Mouse (Mus musculus): ENCODE results near the gene Myadml2. TPM values are rescaled to one million over a fixed set of nuclear protein-coding genes. Genes with fewer than 3 reads are reported as not detected.
A peak's percentile ranks its signal among the peaks of the same experiment; 100 is the strongest.

Myadml2 gene
- 4.6 TPM for polyA plus RNA-seq (2012; fragmentation: generic; extraction: Trizol)

GRCm38 (mm10) chr11:120648001-120648476, at the start of gene Myadml2:
Gene Myadml2 (minus strand): TSS chr11:120648158.
- Histone ChIP-seq H3K36me3 (ENCODE audit: control insufficient read depth, insufficient read depth) (no peaks in the 10 kb centered on the region), H3K79me2 (ENCODE audit: control insufficient read depth, insufficient read depth) (no peaks in the 10 kb centered on the region), H3ac (ENCODE audit: control insufficient read depth, insufficient read length) (no peak within 1 kb of the TSS), H3K4me3 (peak within 1 kb of the TSS; percentile 7), H3K4me2 (ENCODE audit: low read depth) (peak within 1 kb of the TSS; percentile 71), H3K27me3 (ENCODE audit: control insufficient read depth, insufficient read depth, insufficient read length) (no peaks in the 10 kb centered on the region)
- TF ChIP-seq REST (IDR thresholded peaks at IDR 0.05; ENCODE audit: insufficient read depth, insufficient read length): no peak
- peak; percentile 16 to 91 (median 79) for TF ChIP-seq MYOD1 (IDR thresholded peaks at IDR 0.05; ENCODE audit: control insufficient read depth in 1 of 3, insufficient read length in 2 of 3, low read depth in 2 of 3)
- no peak for TF ChIP-seq USF1 (IDR thresholded peaks at IDR 0.05; ENCODE audit: low read depth)
- no peak for TF ChIP-seq POLR2AphosphoS2 (IDR thresholded peaks at IDR 0.05; ENCODE audit: insufficient read length, low read depth)
- no peak for TF ChIP-seq E2F4 (IDR thresholded peaks at IDR 0.05; ENCODE audit: insufficient read depth)
- TF ChIP-seq TCF3 (IDR thresholded peaks at IDR 0.05; ENCODE audit: insufficient read length, low read depth): no peak
- TF ChIP-seq MAX (IDR thresholded peaks at IDR 0.05; ENCODE audit: low read depth): no peak
- no peak for TF ChIP-seq POLR2A (IDR thresholded peaks at IDR 0.05; ENCODE audit: insufficient read length, low read depth)
- TF ChIP-seq CEBPB (IDR thresholded peaks at IDR 0.05; ENCODE audit: insufficient read depth, poor library complexity, severe bottlenecking): no peak
- TF ChIP-seq TCF12 (IDR thresholded peaks at IDR 0.05; ENCODE audit: insufficient read depth, poor library complexity, severe bottlenecking): no peak
- TF ChIP-seq MYOG (IDR thresholded peaks at IDR 0.05; ENCODE audit: control insufficient read depth in 1 of 3, insufficient read depth in 1 of 3, insufficient read length in 2 of 3, low read depth in 2 of 3): peak in 1 of 3 experiments; percentile 63
- no peak for TF ChIP-seq SRF (IDR thresholded peaks at IDR 0.05; ENCODE audit: control insufficient read depth, insufficient read length, low read depth)

GRCm38 (mm10) chr11:120697741-120698140, 49.8 kb upstream of the Myadml2 start:
- H3K36me3 ChIP-seq (ENCODE audit: control insufficient read depth, insufficient read depth): peaks cover 8% of the 10 kb centered on the region
- peak overlapping the region; percentile 67 for H3K4me2 ChIP-seq (ENCODE audit: low read depth)
- H3K27me3 ChIP-seq (ENCODE audit: control insufficient read depth, insufficient read depth, insufficient read length): no peaks in the 10 kb centered on the region
- no peak overlapping the region for H3ac ChIP-seq (ENCODE audit: control insufficient read depth, insufficient read length)
- no peak overlapping the region for H3K4me3 ChIP-seq
- H3K79me2 ChIP-seq (ENCODE audit: control insufficient read depth, insufficient read depth): peaks cover 3% of the 10 kb centered on the region
- TF ChIP-seq USF1 (IDR thresholded peaks at IDR 0.05; ENCODE audit: low read depth) (peak; percentile 32), MYOD1 (IDR thresholded peaks at IDR 0.05; ENCODE audit: control insufficient read depth in 1 of 3, insufficient read length in 2 of 3, low read depth in 2 of 3) (peak in 2 of 3 experiments; percentile 24 to 80), MAX (IDR thresholded peaks at IDR 0.05; ENCODE audit: low read depth) (peak; percentile 64), POLR2A (IDR thresholded peaks at IDR 0.05; ENCODE audit: insufficient read length, low read depth) (peak; percentile 33), E2F4 (IDR thresholded peaks at IDR 0.05; ENCODE audit: insufficient read depth) (no peak), REST (IDR thresholded peaks at IDR 0.05; ENCODE audit: insufficient read depth, insufficient read length) (no peak), MYOG (IDR thresholded peaks at IDR 0.05; ENCODE audit: control insufficient read depth in 1 of 3, insufficient read depth in 1 of 3, insufficient read length in 2 of 3, low read depth in 2 of 3) (peak in 2 of 3 experiments; percentile 15 to 85)

- H3K27me3 ChIP-seq (ENCODE audit: control insufficient read depth, insufficient read depth, insufficient read length): no peaks in the 10 kb centered on the region
- no peak overlapping the region for H3ac ChIP-seq (ENCODE audit: control insufficient read depth, insufficient read length)
- H3K4me3 ChIP-seq: no peak overlapping the region
- no peak overlapping the region for H3K4me2 ChIP-seq (ENCODE audit: low read depth)
- H3K36me3 ChIP-seq (ENCODE audit: control insufficient read depth, insufficient read depth): peaks cover 12% of the 10 kb centered on the region
- peaks cover 3% of the 10 kb centered on the region for H3K79me2 ChIP-seq (ENCODE audit: control insufficient read depth, insufficient read depth)
- no peak for TF ChIP-seq MYOG (IDR thresholded peaks at IDR 0.05; ENCODE audit: control insufficient read depth in 1 of 3, insufficient read depth in 1 of 3, insufficient read length in 2 of 3, low read depth in 2 of 3)
- no peak for TF ChIP-seq SRF (IDR thresholded peaks at IDR 0.05; ENCODE audit: control insufficient read depth, insufficient read length, low read depth)
- no peak for TF ChIP-seq REST (IDR thresholded peaks at IDR 0.05; ENCODE audit: insufficient read depth, insufficient read length)
- no peak for TF ChIP-seq POLR2AphosphoS2 (IDR thresholded peaks at IDR 0.05; ENCODE audit: insufficient read length, low read depth)
- TF ChIP-seq POLR2A (IDR thresholded peaks at IDR 0.05; ENCODE audit: insufficient read length, low read depth): no peak
- TF ChIP-seq TCF12 (IDR thresholded peaks at IDR 0.05; ENCODE audit: insufficient read depth, poor library complexity, severe bottlenecking): no peak
- no peak for TF ChIP-seq MAX (IDR thresholded peaks at IDR 0.05; ENCODE audit: low read depth)
- no peak for TF ChIP-seq TCF3 (IDR thresholded peaks at IDR 0.05; ENCODE audit: insufficient read length, low read depth)
- TF ChIP-seq MYOD1 (IDR thresholded peaks at IDR 0.05; ENCODE audit: control insufficient read depth in 1 of 3, insufficient read length in 2 of 3, low read depth in 2 of 3): no peak
- TF ChIP-seq CEBPB (IDR thresholded peaks at IDR 0.05; ENCODE audit: insufficient read depth, poor library complexity, severe bottlenecking): no peak
- TF ChIP-seq E2F4 (IDR thresholded peaks at IDR 0.05; ENCODE audit: insufficient read depth): no peak
- no peak for TF ChIP-seq USF1 (IDR thresholded peaks at IDR 0.05; ENCODE audit: low read depth)
These were observed 48.6 kb upstream of the Myadml2 start for GRCm38 (mm10) chr11:120696568-120696967.

GRCm38 (mm10) chr11:120695641-120696040, 47.7 kb upstream of the Myadml2 start:
- no peaks in the 10 kb centered on the region for H3K27me3 ChIP-seq (ENCODE audit: control insufficient read depth, insufficient read depth, insufficient read length)
- peaks cover 3% of the 10 kb centered on the region for H3K79me2 ChIP-seq (ENCODE audit: control insufficient read depth, insufficient read depth)
- H3K4me2 ChIP-seq (ENCODE audit: low read depth): no peak overlapping the region
- H3K4me3 ChIP-seq: no peak overlapping the region
- peaks cover 16% of the 10 kb centered on the region for H3K36me3 ChIP-seq (ENCODE audit: control insufficient read depth, insufficient read depth)
- TF ChIP-seq USF1 (IDR thresholded peaks at IDR 0.05; ENCODE audit: low read depth): no peak
- TF ChIP-seq CEBPB (IDR thresholded peaks at IDR 0.05; ENCODE audit: insufficient read depth, poor library complexity, severe bottlenecking): no peak
- TF ChIP-seq SRF (IDR thresholded peaks at IDR 0.05; ENCODE audit: control insufficient read depth, insufficient read length, low read depth): no peak
- TF ChIP-seq REST (IDR thresholded peaks at IDR 0.05; ENCODE audit: insufficient read depth, insufficient read length): no peak
- TF ChIP-seq TCF3 (IDR thresholded peaks at IDR 0.05; ENCODE audit: insufficient read length, low read depth): no peak
- TF ChIP-seq POLR2A (IDR thresholded peaks at IDR 0.05; ENCODE audit: insufficient read length, low read depth): no peak
- no peak for TF ChIP-seq MYOD1 (IDR thresholded peaks at IDR 0.05; ENCODE audit: control insufficient read depth in 1 of 3, insufficient read length in 2 of 3, low read depth in 2 of 3)
- no peak for TF ChIP-seq E2F4 (IDR thresholded peaks at IDR 0.05; ENCODE audit: insufficient read depth)
- no peak for TF ChIP-seq MYOG (IDR thresholded peaks at IDR 0.05; ENCODE audit: control insufficient read depth in 1 of 3, insufficient read depth in 1 of 3, insufficient read length in 2 of 3, low read depth in 2 of 3)
- no peak for TF ChIP-seq POLR2AphosphoS2 (IDR thresholded peaks at IDR 0.05; ENCODE audit: insufficient read length, low read depth)
- no peak for TF ChIP-seq TCF12 (IDR thresholded peaks at IDR 0.05; ENCODE audit: insufficient read depth, poor library complexity, severe bottlenecking)
- TF ChIP-seq MAX (IDR thresholded peaks at IDR 0.05; ENCODE audit: low read depth): no peak
- no peak overlapping the region for H3ac ChIP-seq (ENCODE audit: control insufficient read depth, insufficient read length)
